Mouse (Mus musculus) embryonic facial prominence, embryonic 11.5 days (tissue): ENCODE measurements around the gene Map3k14. TPM values are rescaled to one million over a fixed set of nuclear protein-coding genes. Genes with fewer than 3 reads are reported as not detected.
"Not testable (repeated sequence)": the region's sequence is repeated elsewhere in the genome, so short reads cannot be mapped to it uniquely, and the experiment has no call there.

Source experiments
- ATAC-seq: fragments of 200-750 bp; cut with Nextera tagmentation; replicated peaks from 2 replicates; pipeline ENCODE4 v1.8.0; 2017; ENCODE audit warnings: low read depth; ENCODE audit not compliant: insufficient number of reproducible peaks, low FRiP score, low TSS enrichment
- DNase-seq: peaks from one replicate; pipeline ENCODE4 v3.0.0-alpha.2; 2015; ENCODE audit warnings: low spot score
- H3K27ac ChIP-seq: fragments of 300-500 bp; sonication (generic); replicated peaks from 2 replicates; pipeline ENCODE4 v1.5.1; 2014; ENCODE audit warnings: mild to moderate bottlenecking, low read depth, low read length, control low read depth
- H3K27me3 ChIP-seq: fragments of 300-500 bp; sonication (generic); 2 replicates; pipeline ENCODE4 v1.6.1; 2014; ENCODE audit warnings: mild to moderate bottlenecking, low read length, moderate library complexity, mixed read lengths; ENCODE audit not compliant: control insufficient read depth, insufficient read depth
- H3K36me3 ChIP-seq: fragments of 300-500 bp; sonication (generic); replicated peaks from 2 replicates; pipeline ENCODE4 v1.6.1; 2014; ENCODE audit warnings: low read depth, mild to moderate bottlenecking, low read length, moderate library complexity, mixed read lengths; ENCODE audit not compliant: control insufficient read depth, insufficient read depth
- H3K4me1 ChIP-seq: fragments of 300-500 bp; sonication (generic); 2 replicates; pipeline ENCODE4 v1.6.1; 2014; ENCODE audit warnings: low read length, mixed read lengths; ENCODE audit not compliant: control insufficient read depth, insufficient read depth
- H3K4me2 ChIP-seq: fragments of 300-500 bp; sonication (generic); 2 replicates; pipeline ENCODE4 v1.6.1; 2014; ENCODE audit warnings: low read depth, mild to moderate bottlenecking, control low read depth, low read length, moderate library complexity
- H3K4me3 ChIP-seq: fragments of 300-500 bp; sonication (generic); 2 replicates; pipeline ENCODE4 v1.5.1; 2014; ENCODE audit warnings: low read depth, low read length, control low read depth
- H3K9ac ChIP-seq: fragments of 300-500 bp; sonication (generic); replicated peaks from 2 replicates; pipeline ENCODE4 v1.6.1; 2014; ENCODE audit warnings: mild to moderate bottlenecking, control low read depth, low read length
- H3K9me3 ChIP-seq: fragments of 300-500 bp; sonication (generic); replicated peaks from 2 replicates; pipeline ENCODE4 v1.6.1; 2016; ENCODE audit warnings: mild to moderate bottlenecking, low read length, inconsistent platforms, mixed read lengths; ENCODE audit not compliant: control insufficient read depth
- WGBS: fragments of 180-500 bp; shearing (Covaris S2); extraction: QIAGEN DNeasy Blood & Tissue Kit; methylation state at CpG from one replicate; pipeline ENCODE4 v1.1.7; 2014; 5-methylcytosine and 5-hydroxymethylcytosine counted together
- polyA plus RNA-seq: library from polyadenylated mRNA; unstranded; fragments of >200 nt; fragmentation: Nextera tagmentation; extraction: Ambion mirVana; gene quantifications from 2 replicates; pipeline ENCODE4 v1.2.1, GENCODE M21; 2014

The Map3k14 gene
- polyA plus RNA-seq, 1 experiment from 2014 or later, result 1.9 TPM

GRCm38 (mm10) chr11:103307910-103308309, 40.6 kb upstream of the Map3k14 start:
- no peak overlapping the region for H3K4me2 ChIP-seq
- no peaks in the 10 kb centered on the region for H3K36me3 ChIP-seq
- DNase-seq, result no peak
- no peak overlapping the region for H3K4me3 ChIP-seq
- H3K27me3 ChIP-seq, result no peaks in the 10 kb centered on the region
- H3K9me3 ChIP-seq, result no peaks in the 10 kb centered on the region
- no peak overlapping the region for H3K9ac ChIP-seq
- no peak overlapping the region for H3K27ac ChIP-seq
- WGBS, result 70% methylated on average over 8 of the region's 8 CpGs
- no peak for ATAC-seq
- peaks cover 3% of the 10 kb centered on the region; the same call in 1 of the 2 replicates for H3K4me1 ChIP-seq

- H3K36me3 ChIP-seq, result no peaks in the 10 kb centered on the region
- no peak overlapping the region for H3K4me3 ChIP-seq
- DNase-seq (no peak), ATAC-seq (no peak)
- H3K27ac ChIP-seq, result no peak overlapping the region
- H3K27me3 ChIP-seq, result no peaks in the 10 kb centered on the region
- H3K9me3 ChIP-seq, result no peaks in the 10 kb centered on the region
- no peaks in the 10 kb centered on the region for H3K4me1 ChIP-seq
- no peak overlapping the region for H3K9ac ChIP-seq
- WGBS, result 84% methylated on average over 9 of the region's 9 CpGs
- H3K4me2 ChIP-seq, result no peak overlapping the region
These were observed 37.3 kb upstream of the Map3k14 start for GRCm38 (mm10) chr11:103304525-103304924.

GRCm38 (mm10) chr11:103294772-103295171, 27.5 kb upstream of the Map3k14 start:
- Histone ChIP-seq H3K27me3 (no peaks in the 10 kb centered on the region), H3K4me2 (no peak overlapping the region), H3K4me1 (no peaks in the 10 kb centered on the region), H3K9me3 (no peaks in the 10 kb centered on the region), H3K9ac (no peak overlapping the region), H3K4me3 (no peak overlapping the region), H3K36me3 (no peaks in the 10 kb centered on the region), H3K27ac (no peak overlapping the region)
- DNase-seq (no peak), ATAC-seq (no peak)
- WGBS, result 91% methylated on average over 7 of the region's 7 CpGs

- Histone ChIP-seq H3K9ac (no peak overlapping the region), H3K9me3 (no peaks in the 10 kb centered on the region), H3K27me3 (no peaks in the 10 kb centered on the region), H3K4me2 (no peak overlapping the region), H3K36me3 (no peaks in the 10 kb centered on the region), H3K27ac (no peak overlapping the region), H3K4me3 (no peak overlapping the region), H3K4me1 (no peaks in the 10 kb centered on the region)
- DNase-seq (no peak), ATAC-seq (no peak)
- 65% methylated on average over 6 of the region's 6 CpGs for WGBS
These were observed 26.8 kb upstream of the Map3k14 start for GRCm38 (mm10) chr11:103294066-103294465.

GRCm38 (mm10) chr11:103292890-103293287, 25.6 kb upstream of the Map3k14 start:
- H3K4me2 ChIP-seq, result no peak overlapping the region
- no peaks in the 10 kb centered on the region for H3K4me1 ChIP-seq
- no peak for ATAC-seq
- 74% methylated on average over 5 of the region's 5 CpGs for WGBS
- no peak overlapping the region for H3K9ac ChIP-seq
- H3K36me3 ChIP-seq, result no peaks in the 10 kb centered on the region
- DNase-seq, result no peak
- H3K27me3 ChIP-seq, result no peaks in the 10 kb centered on the region
- H3K9me3 ChIP-seq, result no peaks in the 10 kb centered on the region
- H3K4me3 ChIP-seq, result no peak overlapping the region
- no peak overlapping the region for H3K27ac ChIP-seq

- Histone ChIP-seq H3K4me3 (no peak overlapping the region), H3K27ac (no peak overlapping the region), H3K9me3 (no peaks in the 10 kb centered on the region), H3K36me3 (no peaks in the 10 kb centered on the region), H3K4me2 (no peak overlapping the region), H3K9ac (no peak overlapping the region; the same call in 1 of the 2 replicates), H3K27me3 (no peaks in the 10 kb centered on the region), H3K4me1 (no peaks in the 10 kb centered on the region)
- no peak for ATAC-seq
- DNase-seq, result no peak
- 21% methylated on average over 14 of the region's 14 CpGs for WGBS
These were observed 25.0 kb upstream of the Map3k14 start for GRCm38 (mm10) chr11:103292152-103292889.

- not testable (repeated sequence) for ATAC-seq
- 93% methylated on average over 7 of the region's 7 CpGs for WGBS
These were observed 23.6 kb upstream of the Map3k14 start for GRCm38 (mm10) chr11:103290841-103291240.

GRCm38 (mm10) chr11:103288291-103288963, 21.2 kb upstream of the Map3k14 start:
- Histone ChIP-seq H3K4me2 (no peak overlapping the region), H3K9me3 (no peaks in the 10 kb centered on the region), H3K4me3 (no peak overlapping the region), H3K27me3 (no peaks in the 10 kb centered on the region), H3K4me1 (no peaks in the 10 kb centered on the region), H3K36me3 (no peaks in the 10 kb centered on the region), H3K27ac (no peak overlapping the region), H3K9ac (no peak overlapping the region)
- ATAC-seq (no peak), DNase-seq (no peak)
- WGBS, result 57% methylated on average over 16 of the region's 16 CpGs

More at GRCm38 (mm10) chr11:103290841-103291240, 23.6 kb upstream of the Map3k14 start:
- H3K27ac ChIP-seq, DNase-seq, H3K4me2 ChIP-seq, H3K9me3 ChIP-seq, H3K9ac ChIP-seq, H3K4me3 ChIP-seq, H3K4me1 ChIP-seq, H3K27me3 ChIP-seq, H3K36me3 ChIP-seq: not testable (repeated sequence)
